Mouse (Mus musculus) MEL (cell line): Measurements from ENCODE around the gene Pole. TPM values are rescaled to one million over a fixed set of nuclear protein-coding genes. Genes with fewer than 3 reads are reported as not detected.
A peak's percentile ranks its signal among the peaks of the same experiment; 100 is the strongest.

Experiments used
- DNase-seq: peaks from one replicate; pipeline ENCODE4 v3.0.0; 2011; ENCODE audit warnings: low read depth, low spot score
- H3K27ac ChIP-seq: 2 replicates; pipeline ENCODE4 v1.5.1; 2012; ENCODE audit warnings: low read depth, mild to moderate bottlenecking, control low read depth, low read length, moderate library complexity; ENCODE audit not compliant: control insufficient read depth
- H3K27me3 ChIP-seq, 2 experiments: fragments of 150-350 bp in 1 of 2; sonication (generic) in 1 of 2; 2 replicates each; pipeline ENCODE4 v1.6.1; 2012; ENCODE audit warnings: low read length in 2 of 2, mild to moderate bottlenecking in 2 of 2, improper control_type of control experiment in 1 of 2, moderate library complexity in 1 of 2; ENCODE audit not compliant: insufficient read depth in 2 of 2, control insufficient read depth in 1 of 2
- H3K36me3 ChIP-seq, 2 experiments: 2 replicates each; pipeline ENCODE4 v1.6.1; 2012 to 2014; ENCODE audit warnings: low read length in 2 of 2, improper control_type of control experiment in 1 of 2, inconsistent platforms in 1 of 2, mild to moderate bottlenecking in 1 of 2; ENCODE audit not compliant: insufficient read depth in 2 of 2, control insufficient read depth in 1 of 2
- H3K4me1 ChIP-seq, 2 experiments: fragments of 150-350 bp in 1 of 2; sonication (generic) in 1 of 2; 2 replicates each; pipeline ENCODE4 v1.6.1; 2012; ENCODE audit warnings: low read length in 2 of 2, improper control_type of control experiment in 1 of 2, mild to moderate bottlenecking in 1 of 2; ENCODE audit not compliant: insufficient read depth in 2 of 2, control insufficient read depth in 1 of 2
- H3K4me3 ChIP-seq, 2 experiments: fragments of 150-350 bp in 1 of 2; sonication (generic) in 1 of 2; 2 replicates each; pipeline ENCODE4 v1.5.1; 2012; ENCODE audit warnings: low read depth in 2 of 2, low read length in 2 of 2, mild to moderate bottlenecking in 2 of 2, moderate library complexity in 2 of 2, control low read depth in 1 of 2, improper control_type of control experiment in 1 of 2; ENCODE audit not compliant: control insufficient read depth in 1 of 2, insufficient read depth in 1 of 2
- H3K79me2 ChIP-seq: 2 replicates; pipeline ENCODE4 v1.6.1; 2012; ENCODE audit warnings: mild to moderate bottlenecking, low read length, moderate library complexity; ENCODE audit not compliant: control insufficient read depth, poor library complexity, insufficient read depth
- H3K9ac ChIP-seq: 2 replicates; pipeline ENCODE4 v1.6.1; 2012; ENCODE audit warnings: low read depth, mild to moderate bottlenecking, control low read depth, low read length, moderate library complexity; ENCODE audit not compliant: control insufficient read depth, poor library complexity, severe bottlenecking
- H3K9me3 ChIP-seq: fragments of 150-350 bp; sonication (generic); replicated peaks from 2 replicates; pipeline ENCODE4 v1.6.1; 2012; ENCODE audit warnings: mild to moderate bottlenecking, low read length, improper control_type of control experiment, moderate library complexity; ENCODE audit not compliant: insufficient read depth
- BHLHE40 ChIP-seq: IDR thresholded peaks from 2 replicates; pipeline ENCODE4 v1.6.1; 2012; ENCODE audit warnings: low read depth, mild to moderate bottlenecking, inconsistent platforms, low read length, improper control_type of control experiment, borderline replicate concordance
- CHD1 ChIP-seq: IDR thresholded peaks from 2 replicates; pipeline ENCODE4 v1.6.1; 2012; ENCODE audit warnings: low read depth, mild to moderate bottlenecking, inconsistent platforms, low read length, improper control_type of control experiment
- CTCF ChIP-seq, 3 experiments: IDR thresholded peaks in 2 of 3; conservative IDR thresholded peaks in 1 of 3; 2 replicates each; pipeline ENCODE4 v1.5.1; 2011 to 2012; ENCODE audit warnings: low read length in 3 of 3, low read depth in 2 of 3, mild to moderate bottlenecking in 2 of 3, improper control_type of control experiment in 1 of 3, inconsistent platforms in 1 of 3, mixed read lengths in 1 of 3, moderate library complexity in 1 of 3; ENCODE audit not compliant: control insufficient read depth in 1 of 3, insufficient read depth in 1 of 3, poor library complexity in 1 of 3, severe bottlenecking in 1 of 3
- E2F4 ChIP-seq: IDR thresholded peaks from 2 replicates; pipeline ENCODE4 v1.6.1; 2011; ENCODE audit warnings: low read depth, low read length, improper control_type of control experiment, borderline replicate concordance
- ELF1 ChIP-seq: IDR thresholded peaks from 2 replicates; pipeline ENCODE4 v1.6.1; 2014; ENCODE audit warnings: low read depth, mild to moderate bottlenecking, inconsistent platforms, low read length, improper control_type of control experiment, moderate library complexity
- EP300 ChIP-seq, 2 experiments: IDR thresholded peaks; 2 replicates each; pipeline ENCODE4 v1.6.1; 2011; ENCODE audit warnings: improper control_type of control experiment in 2 of 2, low read length in 2 of 2, low read depth in 1 of 2, mild to moderate bottlenecking in 1 of 2
- ETS1 ChIP-seq: IDR thresholded peaks from 2 replicates; pipeline ENCODE4 v1.6.1; 2012; ENCODE audit warnings: low read depth, mild to moderate bottlenecking, inconsistent platforms, low read length, improper control_type of control experiment, moderate library complexity
- GABPA ChIP-seq: IDR thresholded peaks from 2 replicates; pipeline ENCODE4 v1.6.1; 2012; ENCODE audit warnings: low read depth, mild to moderate bottlenecking, inconsistent platforms, low read length, improper control_type of control experiment, moderate library complexity
- GATA1 ChIP-seq: IDR thresholded peaks from 2 replicates; pipeline ENCODE4 v1.6.1; 2011; ENCODE audit warnings: low read depth, low read length, improper control_type of control experiment
- HCFC1 ChIP-seq: IDR thresholded peaks from 2 replicates; pipeline ENCODE4 v1.6.1; 2012; ENCODE audit warnings: low read depth, mild to moderate bottlenecking, inconsistent platforms, low read length, improper control_type of control experiment, moderate library complexity
- JUND ChIP-seq: IDR thresholded peaks from 2 replicates; pipeline ENCODE4 v1.6.1; 2011; ENCODE audit warnings: low read depth, mild to moderate bottlenecking, improper control_type of control experiment, low read length
- KAT2A ChIP-seq: conservative IDR thresholded peaks from 2 replicates; pipeline ENCODE4 v1.6.1; 2012; ENCODE audit warnings: low read depth, low read length, improper control_type of control experiment, inconsistent platforms
- MAFK ChIP-seq: IDR thresholded peaks from 2 replicates; pipeline ENCODE4 v1.6.1; 2011; ENCODE audit warnings: low read depth, mild to moderate bottlenecking, low read length, improper control_type of control experiment, borderline replicate concordance
- MAX ChIP-seq: IDR thresholded peaks from 2 replicates; pipeline ENCODE4 v1.6.1; 2011; ENCODE audit warnings: low read length, improper control_type of control experiment
- MEF2A ChIP-seq: IDR thresholded peaks from 2 replicates; pipeline ENCODE4 v1.6.1; 2014; ENCODE audit warnings: low read depth, mild to moderate bottlenecking, inconsistent platforms, low read length, improper control_type of control experiment; ENCODE audit not compliant: poor library complexity, insufficient replicate concordance, severe bottlenecking; ENCODE audit errors: extremely low read depth
- MXI1 ChIP-seq: IDR thresholded peaks from 2 replicates; pipeline ENCODE4 v1.6.1; 2011; ENCODE audit warnings: mild to moderate bottlenecking, low read depth, low read length, improper control_type of control experiment
- MYB ChIP-seq: IDR thresholded peaks from 2 replicates; pipeline ENCODE4 v1.6.1; 2011; ENCODE audit warnings: mild to moderate bottlenecking, low read depth, low read length, improper control_type of control experiment
- MYC ChIP-seq: IDR thresholded peaks from 2 replicates; pipeline ENCODE4 v1.6.1; 2011; ENCODE audit warnings: low read depth, mild to moderate bottlenecking, low read length, improper control_type of control experiment, moderate library complexity
- NRF1 ChIP-seq: IDR thresholded peaks from 2 replicates; pipeline ENCODE4 v1.6.1; 2014; ENCODE audit warnings: low read depth, mild to moderate bottlenecking, inconsistent platforms, low read length, improper control_type of control experiment, moderate library complexity; ENCODE audit not compliant: poor library complexity, insufficient read depth, severe bottlenecking
- POLR2A ChIP-seq, 2 experiments: IDR thresholded peaks; 2 replicates each; pipeline ENCODE4 v1.6.1; 2011 to 2012; ENCODE audit warnings: low read length in 2 of 2, mild to moderate bottlenecking in 2 of 2, control low read depth in 1 of 2, improper control_type of control experiment in 1 of 2, low read depth in 1 of 2, moderate library complexity in 1 of 2; ENCODE audit not compliant: control insufficient read depth in 1 of 2, insufficient read depth in 1 of 2, poor library complexity in 1 of 2
- POLR2AphosphoS2 ChIP-seq: IDR thresholded peaks from 2 replicates; pipeline ENCODE4 v1.6.1; 2011; ENCODE audit warnings: low read length, improper control_type of control experiment
- POLR2AphosphoS5 ChIP-seq: IDR thresholded peaks from 2 replicates; pipeline ENCODE4 v1.6.1; 2012; ENCODE audit warnings: low read depth, borderline replicate concordance, mild to moderate bottlenecking, inconsistent platforms, low read length, moderate library complexity, mixed read lengths
- RAD21 ChIP-seq: IDR thresholded peaks from 2 replicates; pipeline ENCODE4 v1.6.1; 2011; ENCODE audit warnings: mild to moderate bottlenecking, low read depth, low read length, improper control_type of control experiment
- SMC3 ChIP-seq: IDR thresholded peaks from 2 replicates; pipeline ENCODE4 v1.6.1; 2011; ENCODE audit warnings: low read depth, low read length, improper control_type of control experiment
- TBP ChIP-seq: IDR thresholded peaks from 2 replicates; pipeline ENCODE4 v1.8.0; 2011; ENCODE audit warnings: low read depth, low read length, improper control_type of control experiment
- TCF12 ChIP-seq: IDR thresholded peaks from 2 replicates; pipeline ENCODE4 v1.6.1; 2014; ENCODE audit warnings: low read depth, mild to moderate bottlenecking, inconsistent platforms, low read length, improper control_type of control experiment, moderate library complexity
- UBTF ChIP-seq: IDR thresholded peaks from 2 replicates; pipeline ENCODE4 v1.6.1; 2012; ENCODE audit warnings: low read depth, mild to moderate bottlenecking, inconsistent platforms, low read length, improper control_type of control experiment, moderate library complexity, borderline replicate concordance; ENCODE audit not compliant: insufficient read depth
- USF2 ChIP-seq, 2 experiments: IDR thresholded peaks; 2 replicates each; pipeline ENCODE4 v1.6.1; 2011 to 2012; ENCODE audit warnings: improper control_type of control experiment in 2 of 2, low read length in 2 of 2, borderline replicate concordance in 1 of 2, inconsistent platforms in 1 of 2, low read depth in 1 of 2, mild to moderate bottlenecking in 1 of 2; ENCODE audit not compliant: insufficient read depth in 1 of 2
- ZKSCAN1 ChIP-seq: IDR thresholded peaks from 2 replicates; pipeline ENCODE4 v1.6.1; 2012; ENCODE audit warnings: low read depth, mild to moderate bottlenecking, inconsistent platforms, low read length, improper control_type of control experiment, moderate library complexity
- ZNF384 ChIP-seq: IDR thresholded peaks from 2 replicates; pipeline ENCODE4 v1.6.1; 2012; ENCODE audit warnings: low read depth, mild to moderate bottlenecking, inconsistent platforms, low read length, improper control_type of control experiment
- polyA plus RNA-seq, 2 experiments: library from polyadenylated mRNA; stranded (reverse) in 1 of 2; unstranded in 1 of 2; fragments of >175 nt in 1 of 2; fragments of >200 nt in 1 of 2; gene quantifications; 2 replicates each; pipeline versions ENCODE4 v1.2.1 to v1.2.4; 2012; ENCODE audit warnings: low replicate concordance in 2 of 2, low read depth in 1 of 2; ENCODE audit not compliant: insufficient read length in 2 of 2, insufficient read depth in 1 of 2, missing spikeins in 1 of 2
- total RNA-seq: library from RNA; depleted of rRNA; stranded (reverse); fragments of 300-350 nt; gene quantifications from 2 replicates; pipeline ENCODE4 v1.2.3, GENCODE M21; 2012

Pole gene
- total and polyA plus RNA-seq, 3 experiments, result 32.4 to 81.4 (median 52.6) TPM

DNA sequence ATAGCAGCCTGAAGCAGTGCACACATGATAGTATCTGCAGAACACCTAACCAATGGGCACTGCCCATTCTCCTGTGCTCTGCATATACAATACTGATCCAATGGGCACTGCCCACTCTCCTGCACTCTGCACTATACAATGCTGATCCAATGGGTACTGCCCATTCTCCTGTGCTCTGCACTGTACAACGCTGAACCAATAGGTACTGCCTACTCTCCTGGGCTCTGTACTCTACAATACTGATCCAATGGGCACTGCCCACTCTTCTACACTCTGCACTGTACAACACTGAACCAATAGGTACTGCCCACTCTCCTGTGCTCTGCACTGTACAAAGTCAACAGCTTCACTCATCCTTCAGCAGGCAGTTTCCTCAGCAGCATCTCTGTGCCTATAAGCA is 9.2 kb upstream of the Pole start:
- no peaks in the 10 kb centered on the region for H3K9me3 ChIP-seq
- H3K27ac ChIP-seq, result no peak overlapping the region
- TF ChIP-seq E2F4 (no peak), POLR2AphosphoS2 (no peak), MEF2A (no peak), ZNF384 (no peak), TBP (no peak), ETS1 (no peak), EP300 (IDR thresholded peaks at IDR 0.05; ENCODE audit: low read depth in 1 of 2, low read length in 2 of 2) (no peak), SMC3 (no peak), UBTF (no peak), TCF12 (no peak)
- no peaks in the 10 kb centered on the region for H3K79me2 ChIP-seq
- H3K9ac ChIP-seq, result no peak overlapping the region
- DNase-seq, result no peak
- H3K4me1 ChIP-seq, result peaks cover 6 to 18% of the 10 kb centered on the region in 2 experiments
- peaks cover 0 to 24% of the 10 kb centered on the region in 2 experiments; a peak in 2 of 4 replicates for H3K36me3 ChIP-seq
- no peak overlapping the region for H3K4me3 ChIP-seq
- H3K27me3 ChIP-seq, result no peaks in the 10 kb centered on the region

DNA sequence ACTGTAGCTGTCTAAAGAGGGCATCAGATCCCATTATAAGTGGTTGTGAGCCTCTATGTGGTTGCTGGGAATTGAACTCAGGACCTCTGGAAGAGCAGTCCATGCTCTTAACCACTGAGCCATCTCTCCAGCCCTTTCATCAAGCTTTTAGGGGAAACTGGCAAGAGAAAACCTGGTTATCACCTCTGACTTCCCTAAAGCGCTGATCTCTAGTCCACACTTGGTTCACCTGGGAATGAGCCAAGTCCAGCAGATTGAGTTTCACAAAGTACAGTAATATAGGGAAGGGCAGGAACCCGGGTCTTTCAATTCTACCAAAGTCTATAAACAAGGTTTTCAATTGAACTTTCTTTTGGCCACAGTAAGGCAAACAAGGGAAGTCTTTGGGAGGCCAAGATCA is 4.1 kb upstream of the Pole start:
- no peak overlapping the region for H3K4me3 ChIP-seq
- H3K9ac ChIP-seq, result no peak overlapping the region
- no peaks in the 10 kb centered on the region for H3K27me3 ChIP-seq
- no peak overlapping the region for H3K27ac ChIP-seq
- no peaks in the 10 kb centered on the region for H3K9me3 ChIP-seq
- peaks cover 0 to 10% of the 10 kb centered on the region in 2 experiments; a peak in 2 of 4 replicates for H3K36me3 ChIP-seq
- DNase-seq, result peak; percentile 72
- H3K4me1 ChIP-seq, result peaks cover 3 to 8% of the 10 kb centered on the region in 2 experiments; a peak in 3 of 4 replicates
- peaks cover 4% of the 10 kb centered on the region; the same call in 1 of the 2 replicates for H3K79me2 ChIP-seq
- TF ChIP-seq ZKSCAN1 (no peak), MYC (no peak), MXI1 (no peak), MEF2A (no peak), HCFC1 (no peak), GABPA (no peak), E2F4 (no peak), POLR2A (IDR thresholded peaks at IDR 0.05; ENCODE audit: control insufficient read depth in 1 of 2, insufficient read depth in 1 of 2, low read depth in 1 of 2, low read length in 2 of 2, poor library complexity in 1 of 2) (no peak), NRF1 (no peak), ZNF384 (no peak), RAD21 (no peak), CTCF (IDR thresholded peaks at IDR 0.05 in 2 of 3, conservative IDR thresholded peaks at IDR 0.05 in 1 of 3; ENCODE audit: control insufficient read depth in 1 of 3, insufficient read depth in 1 of 3, low read depth in 2 of 3, low read length in 3 of 3, poor library complexity in 1 of 3, severe bottlenecking in 1 of 3) (no peak), POLR2AphosphoS5 (no peak), MYB (no peak), JUND (no peak), TBP (peak; percentile 99), KAT2A (no peak; the same call in 1 of the 2 replicates), GATA1 (peak; percentile 52), SMC3 (no peak), CHD1 (no peak), MAFK (peak; percentile 69; the same call in 1 of the 2 replicates), USF2 (IDR thresholded peaks at IDR 0.05; ENCODE audit: borderline replicate concordance in 1 of 2, insufficient read depth in 1 of 2, low read depth in 1 of 2, low read length in 2 of 2) (no peak), BHLHE40 (no peak), POLR2AphosphoS2 (no peak), TCF12 (peak; percentile 52; the same call in 1 of the 2 replicates), ELF1 (peak; percentile 16; the same call in 1 of the 2 replicates), MAX (no peak)
